In genomic region chr5:105639363-105639762, GRCm38 (mm10) we compare ENCODE assay signal across 23 mouse cellular contexts.
DNase-seq lines count a peak whose midpoint lies in the region; TF ChIP-seq lines count a peak whose summit lies in the region.
"Had no signal": no experiment of that assay in that cellular context is flagged by ENCODE, and none has a peak within 500 bp of the region (broad histone marks: within the 10 kb centered on the region; RNA-seq: fewer than 3 reads in every experiment).

No protein-coding gene starts in this region.

- peak overlapping the region; percentile 18; the same call in 1 of the 2 replicates for H3K27ac ChIP-seq in spleen, adult 2 months (ENCODE audit: insufficient read depth, low read length)
- H3K27ac ChIP-seq: embryonic facial prominence, embryonic 10.5 days; embryonic facial prominence, embryonic 12.5 days; forebrain, embryonic 13.5 days; forebrain, embryonic 15.5 days had no signal

- peaks cover 23% of the 10 kb centered on the region; the same call in 1 of the 2 replicates for H3K4me1 ChIP-seq in spleen, adult 2 months (ENCODE audit: control insufficient read depth, insufficient read depth, insufficient read length)
- H3K4me1 ChIP-seq: embryonic facial prominence, embryonic 10.5 days; embryonic facial prominence, embryonic 12.5 days; forebrain, embryonic 13.5 days; forebrain, embryonic 15.5 days had no signal

- TF ChIP-seq POLR2A in spleen, adult 2 months (IDR thresholded peaks at IDR 0.05; ENCODE audit: low read depth, low read length): no peak

- 88% methylated on average over 11 of the region's 11 CpGs for WGBS in spleen, adult 2 months

- no peaks in the 10 kb centered on the region for H3K27me3 ChIP-seq in spleen, adult 2 months (ENCODE audit: control insufficient read depth, insufficient read depth, low read length)
- H3K27me3 ChIP-seq: embryonic facial prominence, embryonic 12.5 days; forebrain, embryonic 13.5 days; forebrain, embryonic 15.5 days; Patski had no signal

- H3K4me3 ChIP-seq in spleen, adult 2 months (ENCODE audit: extremely low read depth, insufficient read depth, insufficient read length): no peak overlapping the region
- H3K4me3 ChIP-seq: embryonic facial prominence, embryonic 10.5 days; embryonic facial prominence, embryonic 12.5 days; forebrain, embryonic 13.5 days; forebrain, embryonic 15.5 days had no signal

- no peaks in the 10 kb centered on the region for H3K36me3 ChIP-seq in spleen, adult 2 months (ENCODE audit: control insufficient read depth, insufficient read depth, low read length)
- H3K36me3 ChIP-seq: embryonic facial prominence, embryonic 10.5 days; embryonic facial prominence, embryonic 12.5 days; forebrain, embryonic 15.5 days had no signal

- no peak for TF ChIP-seq CTCF in spleen, adult 2 months (IDR thresholded peaks at IDR 0.05; ENCODE audit: extremely low read depth, insufficient read depth, insufficient read length, insufficient replicate concordance)

- DNase-seq in spleen, adult 2 months (ENCODE audit: low read depth in 1 of 2, low spot score in 2 of 2): no peak
- no peak for DNase-seq in spleen, postnatal 4 days (ENCODE audit: low spot score in 2 of 2)
- peak; percentile 23 for DNase-seq in CD4-positive helper T cell, adult 2 months (ENCODE audit: low read depth, low spot score)
- DNase-seq in T-cell, adult 2 months (ENCODE audit: low spot score): peak; percentile 49
- peak; percentile 36 for DNase-seq in naive thymus-derived CD4-positive, alpha-beta T cell, adult 2 months (ENCODE audit: low read depth)
- no peak for DNase-seq in left cerebral cortex, postnatal 36 days (ENCODE audit: low spot score in 2 of 2)
- no peak for DNase-seq in adrenal gland, postnatal 4 days (ENCODE audit: low spot score in 2 of 2)
- DNase-seq in cerebellum, postnatal 14 days: no peak
- DNase-seq: adrenal gland, adult 2 months; adrenal gland, postnatal 10 days; adrenal gland, postnatal 25 days; B cell, adult 2 months; cerebellum, adult 11 months; cerebellum, adult 18-20 months; cerebellum, adult 8-10 months; cerebellum, adult 9-11 months; cerebellum, postnatal 25 days; forebrain, postnatal 0 days had no signal

- intact Hi-C loops in left cerebral cortex, postnatal 36 days (cut with DNase I): no loop called here

Comparison
In these comparisons a context has a peak if more than half of its experiments do, and no peak if none do; other contexts are left out.
1. DNase-seq: peak in CD4-positive helper T cell, adult 2 months (single experiment), T-cell, adult 2 months (single experiment) and naive thymus-derived CD4-positive, alpha-beta T cell, adult 2 months (single experiment); none in spleen, adult 2 months (0 of 2), spleen, postnatal 4 days (0 of 2), left cerebral cortex, postnatal 36 days (0 of 2), adrenal gland, postnatal 4 days (0 of 2) and cerebellum, postnatal 14 days (0 of 2).